Mouse (Mus musculus) cerebellum, adult 2 months (tissue): Measurements from ENCODE around the gene Cdc37l1. TPM values are rescaled to one million over a fixed set of nuclear protein-coding genes. Genes with fewer than 3 reads are reported as not detected.
A peak's percentile ranks its signal among the peaks of the same experiment; 100 is the strongest.

ENCODE experiments used
- DNase-seq, 2 experiments: peaks; one replicate each; pipeline ENCODE4 v3.0.0; 2021
- H3K27ac ChIP-seq: fragments of 200-500 bp; 2 replicates; pipeline ENCODE4 v1.5.1; 2012; ENCODE audit warnings: low read length, control low read depth, inconsistent platforms; ENCODE audit not compliant: insufficient read depth
- H3K27me3 ChIP-seq: fragments of 200-500 bp; 2 replicates; pipeline ENCODE4 v1.6.1; 2012; ENCODE audit warnings: inconsistent platforms, mild to moderate bottlenecking, low read length, moderate library complexity; ENCODE audit not compliant: control insufficient read depth, insufficient read depth
- H3K4me1 ChIP-seq: fragments of 200-500 bp; 2 replicates; pipeline ENCODE4 v1.6.1; 2011; ENCODE audit warnings: low read length; ENCODE audit not compliant: control insufficient read depth, insufficient read depth
- H3K4me3 ChIP-seq: fragments of 200-500 bp; replicated peaks from 2 replicates; pipeline ENCODE3; 2011; ENCODE audit warnings: mild to moderate bottlenecking, low read depth, low read length, control low read depth; ENCODE audit not compliant: insufficient read depth
- CTCF ChIP-seq: fragments of 200-500 bp; IDR thresholded peaks from 2 replicates; pipeline ENCODE4 v1.5.1; 2011; ENCODE audit warnings: low read depth, mild to moderate bottlenecking, control low read depth, low read length, moderate library complexity, borderline replicate concordance; ENCODE audit not compliant: insufficient read depth
- POLR2A ChIP-seq: fragments of 200-500 bp; IDR thresholded peaks from 2 replicates; pipeline ENCODE4 v1.6.1; 2011; ENCODE audit warnings: low read length, control low read depth, borderline replicate concordance; ENCODE audit not compliant: insufficient read depth
- WGBS: fragments of 180-500 bp; shearing (Covaris S2); methylation state at CpG from one replicate; pipeline ENCODE4 v1.1.7; 2018; 5-methylcytosine and 5-hydroxymethylcytosine counted together
- polyA plus RNA-seq: library from polyadenylated mRNA; depleted of rRNA; stranded (reverse); fragments of >200 nt; gene quantifications from 2 replicates; pipeline ENCODE4 v1.2.3, GENCODE M21; 2012; rRNA removed

Gene Cdc37l1
- polyA plus RNA-seq, result 86.2 and 91.8 TPM in 2 replicates

DNA sequence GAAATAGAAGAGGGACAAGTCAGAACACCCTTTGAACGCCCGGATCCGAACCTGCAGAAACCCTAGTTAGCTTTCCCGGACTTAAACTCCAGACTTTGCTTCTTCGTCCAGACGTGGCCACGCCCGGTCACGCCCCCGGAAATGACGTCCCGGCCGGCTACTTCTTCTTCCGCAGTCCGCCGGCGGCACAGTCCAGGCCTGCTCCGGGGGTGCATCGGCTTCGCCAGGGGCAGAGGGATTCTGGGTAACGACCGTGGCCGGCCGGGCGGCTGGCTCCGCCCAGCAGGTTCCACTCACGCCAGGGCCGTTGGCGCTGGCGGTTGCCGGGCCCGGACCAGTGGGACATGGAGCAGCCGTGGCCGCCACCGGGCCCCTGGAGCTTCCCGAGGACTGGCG is at the start of gene Cdc37l1:
Gene Cdc37l1, plus strand, starts transcription at position 159 of the 396 bp plus-strand sequence.
- Histone ChIP-seq H3K4me1 (peaks cover 14% of the 10 kb centered on the region; the same call in 1 of the 2 replicates), H3K27ac (peak within 1 kb of the TSS; percentile 48), H3K4me3 (peak within 1 kb of the TSS; percentile 83), H3K27me3 (no peaks in the 10 kb centered on the region)
- WGBS, result under 1% methylated on average over 37 of the region's 37 CpGs
- DNase-seq, result peak; percentile 97
- TF ChIP-seq CTCF (no peak), POLR2A (peak; percentile 74; the same call in 1 of the 2 replicates)

DNA sequence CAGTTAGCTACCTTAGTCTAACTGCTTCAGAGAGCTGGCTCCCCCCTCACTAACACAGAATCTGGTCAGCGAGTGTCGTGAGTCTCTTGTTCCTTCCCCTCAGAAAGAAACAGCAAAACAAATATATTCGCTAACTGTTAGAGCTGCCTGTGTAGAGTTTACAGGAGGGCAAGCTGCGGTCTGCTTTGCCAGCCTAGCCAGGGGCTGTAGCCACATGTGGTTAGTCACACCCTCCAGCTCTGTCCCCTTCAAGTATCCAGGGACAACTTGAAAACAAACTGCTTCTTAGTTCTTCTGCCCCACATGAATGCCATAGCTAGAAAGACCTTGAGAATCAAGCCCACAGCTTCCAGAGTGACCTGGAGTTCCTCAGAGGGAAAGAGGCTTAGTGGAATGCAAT is 48.9 kb upstream of the Cdc37l1 start:
- WGBS, result 73% methylated on average over 4 of the region's 4 CpGs
- Histone ChIP-seq H3K27me3 (no peaks in the 10 kb centered on the region), H3K4me3 (no peak overlapping the region), H3K4me1 (no peaks in the 10 kb centered on the region), H3K27ac (no peak overlapping the region)
- no peak for TF ChIP-seq CTCF
- TF ChIP-seq POLR2A, result no peak
- no peak for DNase-seq

DNA sequence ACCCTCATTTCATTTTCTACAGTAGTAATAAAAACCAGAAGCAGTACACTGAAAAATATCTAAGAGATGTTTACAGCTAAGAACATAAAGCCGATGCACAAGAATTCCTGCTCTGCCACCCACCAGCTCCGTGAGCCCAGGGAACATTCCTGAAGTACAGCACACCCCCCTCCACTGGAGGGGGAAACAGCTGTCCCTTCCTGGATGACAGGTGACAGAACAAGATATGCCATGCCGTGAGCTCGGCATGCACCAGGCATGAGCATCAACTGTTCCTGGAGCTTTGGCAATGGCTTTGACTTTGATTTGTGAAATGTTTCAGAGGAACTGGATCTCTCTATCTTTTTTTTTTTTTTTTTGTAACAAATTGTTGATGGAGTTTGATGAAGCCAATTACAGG is 43.4 kb upstream of the Cdc37l1 start:
- H3K27ac ChIP-seq, result no peak overlapping the region
- TF ChIP-seq CTCF (no peak), POLR2A (no peak)
- 17% methylated on average over 4 of the region's 4 CpGs for WGBS
- DNase-seq, result no peak
- no peak overlapping the region for H3K4me3 ChIP-seq
- H3K4me1 ChIP-seq, result no peaks in the 10 kb centered on the region
- H3K27me3 ChIP-seq, result no peaks in the 10 kb centered on the region

DNA sequence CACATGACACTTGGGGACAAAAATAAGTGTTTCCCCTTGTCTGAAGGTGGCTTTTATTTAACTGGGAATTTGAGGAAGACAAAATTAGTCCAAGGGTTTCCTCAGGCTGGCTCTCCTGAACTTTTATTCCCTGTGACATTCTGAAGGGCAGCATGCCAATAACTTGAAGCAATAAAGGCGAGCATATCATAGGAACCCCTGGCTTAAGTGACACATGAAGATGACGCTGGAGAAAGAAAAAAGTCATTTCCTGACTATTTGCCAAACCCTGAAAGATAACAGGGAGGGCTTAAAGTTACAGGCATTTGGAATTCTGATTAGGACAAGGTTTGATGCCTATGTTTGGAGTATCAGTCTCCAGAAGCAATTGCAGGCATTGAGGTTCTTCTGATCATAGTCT is 42.8 kb upstream of the Cdc37l1 start:
- whole genome bisulfite sequencing, result 24% methylated on average over 2 of the region's 2 CpGs
- Histone ChIP-seq H3K27ac (no peak overlapping the region), H3K4me1 (no peaks in the 10 kb centered on the region), H3K27me3 (no peaks in the 10 kb centered on the region), H3K4me3 (no peak overlapping the region)
- TF ChIP-seq CTCF (no peak), POLR2A (no peak)
- no peak for DNase-seq

DNA sequence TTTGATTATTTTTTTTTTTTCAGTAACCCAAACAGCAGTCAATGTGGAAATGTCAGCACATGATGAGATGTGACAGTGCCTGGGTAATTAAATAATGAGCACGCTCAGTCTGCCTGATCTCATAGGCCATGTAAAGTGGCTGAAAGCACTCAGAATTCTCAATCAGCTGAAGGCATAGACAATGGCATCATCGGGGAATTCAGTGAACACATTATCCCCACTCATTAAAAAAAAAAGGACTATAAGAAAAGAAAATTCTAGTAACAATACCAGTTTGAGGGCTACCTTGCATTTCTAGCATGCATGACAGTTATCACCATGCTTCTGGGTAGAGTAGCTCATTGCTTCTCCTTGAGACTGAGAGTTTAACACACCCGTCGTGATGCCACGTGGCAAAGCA is 38.9 kb upstream of the Cdc37l1 start:
- no peak for DNase-seq
- no peak overlapping the region for H3K4me3 ChIP-seq
- no peaks in the 10 kb centered on the region for H3K27me3 ChIP-seq
- no peak overlapping the region for H3K27ac ChIP-seq
- WGBS, result 63% methylated on average over 5 of the region's 5 CpGs
- TF ChIP-seq POLR2A (no peak), CTCF (no peak)
- no peaks in the 10 kb centered on the region for H3K4me1 ChIP-seq

DNA sequence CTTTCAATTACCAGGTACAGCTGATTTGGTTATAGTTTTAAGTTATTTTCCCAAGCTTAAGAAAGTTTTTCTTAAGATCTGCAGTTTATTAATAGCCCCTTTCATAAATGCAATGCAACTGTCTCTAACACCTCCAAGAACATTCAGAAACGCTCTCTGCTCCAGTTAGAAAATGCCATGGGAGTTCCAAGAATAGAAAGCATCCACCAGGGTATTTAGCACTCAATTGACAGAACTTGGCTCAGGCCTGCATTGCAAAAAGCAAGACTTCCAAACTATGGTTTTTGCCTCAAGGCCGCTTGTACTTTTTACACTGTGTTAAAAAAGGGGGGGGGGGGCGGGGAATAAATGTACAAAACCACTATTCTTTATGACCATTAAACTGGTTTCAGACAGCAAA is 27.0 kb upstream of the Cdc37l1 start:
- WGBS, result 16% methylated on average over 3 of the region's 3 CpGs
- Histone ChIP-seq H3K4me3 (peak overlapping the region; percentile 83), H3K4me1 (peaks cover 4% of the 10 kb centered on the region; the same call in 1 of the 2 replicates), H3K27me3 (no peaks in the 10 kb centered on the region), H3K27ac (peak overlapping the region; percentile 94; the same call in 1 of the 2 replicates)
- DNase-seq, result peak in 1 of 2 experiments; percentile 25
- TF ChIP-seq POLR2A (no peak), CTCF (no peak)

DNA sequence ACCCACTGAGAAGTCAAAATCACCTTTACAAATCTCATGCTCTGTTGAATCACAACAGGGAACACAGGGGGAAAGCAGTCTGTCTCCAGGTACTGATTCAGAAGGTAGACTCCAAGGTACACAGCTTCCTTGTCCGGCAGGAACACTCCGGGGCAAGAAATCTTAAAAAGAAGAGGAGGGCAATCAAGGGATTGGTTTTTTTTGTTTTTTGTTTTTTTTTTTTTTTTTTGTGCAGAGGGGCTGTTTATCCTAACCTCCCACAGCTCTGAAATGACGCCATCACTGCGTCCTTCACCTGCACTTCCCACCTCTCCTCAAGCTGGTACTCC is 26.7 kb upstream of the Cdc37l1 start:
- Histone ChIP-seq H3K27ac (peak overlapping the region; percentile 94), H3K4me3 (peak overlapping the region; percentile 83), H3K27me3 (no peaks in the 10 kb centered on the region), H3K4me1 (peaks cover 4% of the 10 kb centered on the region; the same call in 1 of the 2 replicates)
- no peak for TF ChIP-seq CTCF
- TF ChIP-seq POLR2A, result no peak
- no peak for DNase-seq
- WGBS, result 1% methylated on average over 4 of the region's 4 CpGs

DNA sequence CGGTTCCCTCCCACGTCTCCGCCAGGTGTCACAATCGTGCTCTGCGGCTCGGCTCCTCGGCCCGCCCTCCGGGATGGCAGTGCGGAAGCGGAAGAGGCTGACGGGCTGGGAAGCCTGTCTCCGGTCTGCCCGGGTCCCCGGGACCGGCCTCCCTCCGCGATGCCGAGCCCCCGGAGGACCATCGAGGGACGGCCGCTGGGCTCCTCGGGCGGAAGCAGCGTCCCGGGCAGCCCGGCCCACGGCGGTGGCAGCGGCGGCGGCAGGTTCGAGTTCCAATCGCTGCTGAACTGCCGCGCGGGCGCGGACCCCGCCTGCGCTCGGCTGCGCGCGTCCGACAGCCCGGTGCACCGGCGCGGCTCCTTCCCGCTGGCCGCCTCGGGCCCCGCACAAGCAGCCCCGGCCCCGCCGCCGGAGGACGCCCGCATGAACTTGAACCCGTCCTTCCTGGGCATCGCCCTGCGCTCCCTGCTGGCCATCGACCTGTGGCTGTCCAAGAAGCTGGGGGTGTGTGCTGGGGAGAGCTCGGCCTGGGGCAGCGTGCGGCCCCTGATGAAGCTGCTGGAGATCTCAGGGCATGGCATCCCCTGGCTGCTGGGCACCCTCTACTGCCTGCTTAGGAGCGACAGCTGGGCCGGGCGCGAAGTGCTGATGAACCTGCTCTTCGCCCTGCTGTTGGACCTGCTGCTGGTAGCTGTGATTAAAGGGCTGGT is 26.2 kb upstream of the Cdc37l1 start, which contains the start of gene Plpp6:
Gene Plpp6, plus strand, starts transcription at position 112 of the 710 bp plus-strand sequence.
- peak; percentile 60 for TF ChIP-seq CTCF
- TF ChIP-seq POLR2A, result peak; percentile 56; the same call in 1 of the 2 replicates
- under 1% methylated on average over 73 of the region's 73 CpGs for WGBS

DNA sequence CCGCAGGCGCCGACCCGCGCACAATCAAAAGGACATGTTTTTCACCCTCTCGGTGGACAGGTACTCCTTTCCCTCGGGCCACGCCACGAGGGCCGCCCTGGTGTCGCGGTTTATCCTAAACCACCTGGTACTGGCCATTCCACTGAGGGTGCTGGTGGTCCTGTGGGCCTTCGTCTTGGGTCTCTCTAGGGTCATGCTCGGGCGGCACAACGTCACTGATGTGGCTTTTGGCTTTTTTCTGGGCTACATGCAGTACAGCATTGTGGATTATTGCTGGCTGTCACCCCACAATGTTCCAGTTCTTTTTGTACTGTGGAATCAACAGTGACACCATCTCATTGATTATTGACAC is 25.6 kb upstream of the Cdc37l1 start:
- H3K27ac ChIP-seq, result peak overlapping the region; percentile 94; the same call in 1 of the 2 replicates
- no peak for DNase-seq
- H3K27me3 ChIP-seq, result no peaks in the 10 kb centered on the region
- 3% methylated on average over 16 of the region's 16 CpGs for WGBS
- TF ChIP-seq POLR2A (no peak), CTCF (no peak)
- H3K4me3 ChIP-seq, result peak overlapping the region; percentile 83
- H3K4me1 ChIP-seq, result peaks cover 4% of the 10 kb centered on the region; the same call in 1 of the 2 replicates

More for the DNA sequence above, 26.2 kb upstream of the Cdc37l1 start, which contains the start of gene Plpp6:
- DNase-seq, result peak; percentile 91 to 92
- Histone ChIP-seq H3K27ac (peak within 1 kb of the TSS; percentile 94), H3K4me1 (peaks cover 4% of the 10 kb centered on the region; the same call in 1 of the 2 replicates), H3K4me3 (peak within 1 kb of the TSS; percentile 83), H3K27me3 (no peaks in the 10 kb centered on the region)
